Mouse (Mus musculus) liver, embryonic 11.5 days (tissue): ENCODE results near the gene Cd164. TPM values are rescaled to one million over a fixed set of nuclear protein-coding genes. Genes with fewer than 3 reads are reported as not detected.
A peak's percentile ranks its signal among the peaks of the same experiment; 100 is the strongest.

Experiments used
- ATAC-seq: fragments of 200-750 bp; cut with Nextera tagmentation; replicated peaks from 2 replicates; pipeline ENCODE4 v1.8.0; 2017; ENCODE audit warnings: moderate number of reproducible peaks, mild to moderate bottlenecking, moderate TSS enrichment, moderate library complexity; ENCODE audit not compliant: low FRiP score
- DNase-seq: peaks from one replicate; pipeline ENCODE4 v3.0.0-alpha.2; 2017; ENCODE audit warnings: low spot score
- H3K27ac ChIP-seq: fragments of 300-500 bp; sonication (generic); 2 replicates; pipeline ENCODE4 v1.5.1; 2014; ENCODE audit warnings: mild to moderate bottlenecking, low read depth, low read length, control low read depth
- H3K27me3 ChIP-seq: fragments of 300-500 bp; sonication (generic); replicated peaks from 2 replicates; pipeline ENCODE4 v1.6.1; 2014; ENCODE audit warnings: low read length, mixed read lengths; ENCODE audit not compliant: control insufficient read depth, insufficient read depth
- H3K36me3 ChIP-seq: fragments of 300-500 bp; sonication (generic); 2 replicates; pipeline ENCODE4 v1.6.1; 2014; ENCODE audit warnings: mild to moderate bottlenecking, low read length, moderate library complexity, mixed read lengths; ENCODE audit not compliant: control insufficient read depth, insufficient read depth
- H3K4me1 ChIP-seq: fragments of 300-500 bp; sonication (generic); replicated peaks from 2 replicates; pipeline ENCODE4 v1.6.1; 2014; ENCODE audit warnings: low read length, mixed read lengths; ENCODE audit not compliant: control insufficient read depth, insufficient read depth
- H3K4me2 ChIP-seq: fragments of 300-500 bp; sonication (generic); 2 replicates; pipeline ENCODE4 v1.6.1; 2014; ENCODE audit warnings: mild to moderate bottlenecking, control low read depth, moderate library complexity
- H3K4me3 ChIP-seq: fragments of 300-500 bp; sonication (generic); 2 replicates; pipeline ENCODE4 v1.5.1; 2014; ENCODE audit warnings: low read depth, low read length, control low read depth
- H3K9ac ChIP-seq: fragments of 300-500 bp; sonication (generic); 2 replicates; pipeline ENCODE4 v1.6.1; 2014; ENCODE audit warnings: low read depth, low read length, control low read depth
- H3K9me3 ChIP-seq: fragments of 300-500 bp; sonication (generic); 2 replicates; pipeline ENCODE4 v1.6.1; 2016; ENCODE audit warnings: low read length, inconsistent platforms, mixed read lengths; ENCODE audit not compliant: control insufficient read depth
- WGBS: fragments of 180-500 bp; shearing (Covaris S2); extraction: QIAGEN DNeasy Blood & Tissue Kit; methylation state at CpG from one replicate; pipeline ENCODE4 v1.1.7; 2014; 5-methylcytosine and 5-hydroxymethylcytosine counted together
- polyA plus RNA-seq: library from polyadenylated mRNA; unstranded; fragments of >200 nt; fragmentation: Nextera tagmentation; extraction: Ambion mirVana; gene quantifications from 2 replicates; pipeline ENCODE4 v1.2.1, GENCODE M21; 2014

Cd164 gene
- polyA plus RNA-seq, 1 experiment from 2014 or later, result 122 TPM

DNA sequence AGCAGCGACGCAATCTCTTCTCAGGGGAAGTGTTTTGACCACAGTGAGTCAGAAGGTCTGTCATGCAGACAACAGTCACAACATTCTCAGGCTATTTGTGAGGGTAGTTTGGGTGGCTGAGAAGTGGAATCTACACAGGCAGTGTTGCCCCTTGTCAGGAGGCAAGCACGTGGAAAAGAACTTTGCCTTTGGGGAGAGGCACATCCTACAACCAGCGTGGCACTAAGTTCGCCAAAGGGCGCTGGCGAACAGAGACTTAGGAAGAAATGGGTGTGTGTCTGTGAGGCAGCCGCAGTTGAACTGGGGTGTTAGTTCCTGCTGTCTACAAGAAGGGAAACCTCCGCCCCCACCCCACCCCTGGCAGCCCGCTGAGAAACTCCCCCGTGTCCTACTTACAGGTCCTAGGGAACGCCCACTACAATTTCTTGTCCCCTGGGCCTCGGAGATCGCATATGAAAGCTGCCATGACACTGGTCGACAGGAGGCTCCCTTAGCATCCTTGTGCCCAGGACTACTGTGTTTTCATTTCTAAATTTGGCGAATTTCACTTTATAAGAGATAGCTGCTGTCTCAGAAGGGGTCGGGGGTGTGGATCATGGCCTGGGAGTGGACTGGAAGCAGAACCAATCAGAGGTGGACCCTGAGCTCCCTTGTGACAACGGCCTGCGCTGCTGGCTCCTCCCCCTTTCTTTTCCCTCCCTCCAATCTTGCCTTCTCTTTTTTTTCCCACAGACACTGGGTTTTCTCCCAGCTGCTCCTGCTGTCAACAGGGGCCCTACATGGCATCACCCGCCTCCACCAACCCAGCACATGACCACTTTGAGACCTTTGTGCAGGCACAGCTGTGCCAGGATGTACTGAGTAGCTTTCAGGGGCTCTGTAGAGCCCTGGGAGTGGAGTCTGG is 41.7 kb upstream of the Cd164 start:
- DNase-seq (peak; percentile 73), ATAC-seq (peak; percentile 56)
- Histone ChIP-seq H3K9me3 (no peaks in the 10 kb centered on the region), H3K36me3 (no peaks in the 10 kb centered on the region), H3K4me2 (peak overlapping the region; percentile 99), H3K27me3 (no peaks in the 10 kb centered on the region), H3K4me1 (peaks cover 54% of the 10 kb centered on the region), H3K9ac (peak overlapping the region; percentile 67), H3K4me3 (peak overlapping the region; percentile 69), H3K27ac (peak overlapping the region; percentile 73)
- WGBS, result 3% methylated on average over 20 of the region's 20 CpGs

DNA sequence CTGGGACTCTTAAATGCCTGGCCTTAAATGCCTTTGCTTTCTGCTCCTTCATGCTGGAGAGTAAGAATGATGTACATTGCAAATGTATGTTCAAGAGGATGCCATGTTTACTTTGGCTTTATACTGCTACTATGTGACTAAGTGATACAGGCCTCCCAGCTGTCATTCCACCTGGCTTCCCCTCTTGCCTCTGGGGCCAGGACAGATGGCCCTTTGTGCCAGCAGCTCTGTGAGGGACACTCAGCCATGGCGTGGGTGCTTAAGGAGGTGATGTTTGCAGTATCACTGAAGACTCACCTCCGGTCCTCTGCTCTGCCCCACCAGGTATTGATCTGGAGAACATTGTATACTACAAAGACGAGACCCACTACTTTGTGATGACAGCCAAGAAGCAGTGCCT is 39.3 kb upstream of the Cd164 start:
- H3K4me2 ChIP-seq, result no peak overlapping the region
- no peak overlapping the region for H3K27ac ChIP-seq
- H3K9ac ChIP-seq, result no peak overlapping the region
- no peaks in the 10 kb centered on the region for H3K9me3 ChIP-seq
- H3K27me3 ChIP-seq, result no peaks in the 10 kb centered on the region
- DNase-seq (no peak), ATAC-seq (no peak)
- H3K4me1 ChIP-seq, result peaks cover 37% of the 10 kb centered on the region
- peaks cover 12% of the 10 kb centered on the region; the same call in 1 of the 2 replicates for H3K36me3 ChIP-seq
- WGBS, result 89% methylated on average over 3 of the region's 3 CpGs
- H3K4me3 ChIP-seq, result no peak overlapping the region

DNA sequence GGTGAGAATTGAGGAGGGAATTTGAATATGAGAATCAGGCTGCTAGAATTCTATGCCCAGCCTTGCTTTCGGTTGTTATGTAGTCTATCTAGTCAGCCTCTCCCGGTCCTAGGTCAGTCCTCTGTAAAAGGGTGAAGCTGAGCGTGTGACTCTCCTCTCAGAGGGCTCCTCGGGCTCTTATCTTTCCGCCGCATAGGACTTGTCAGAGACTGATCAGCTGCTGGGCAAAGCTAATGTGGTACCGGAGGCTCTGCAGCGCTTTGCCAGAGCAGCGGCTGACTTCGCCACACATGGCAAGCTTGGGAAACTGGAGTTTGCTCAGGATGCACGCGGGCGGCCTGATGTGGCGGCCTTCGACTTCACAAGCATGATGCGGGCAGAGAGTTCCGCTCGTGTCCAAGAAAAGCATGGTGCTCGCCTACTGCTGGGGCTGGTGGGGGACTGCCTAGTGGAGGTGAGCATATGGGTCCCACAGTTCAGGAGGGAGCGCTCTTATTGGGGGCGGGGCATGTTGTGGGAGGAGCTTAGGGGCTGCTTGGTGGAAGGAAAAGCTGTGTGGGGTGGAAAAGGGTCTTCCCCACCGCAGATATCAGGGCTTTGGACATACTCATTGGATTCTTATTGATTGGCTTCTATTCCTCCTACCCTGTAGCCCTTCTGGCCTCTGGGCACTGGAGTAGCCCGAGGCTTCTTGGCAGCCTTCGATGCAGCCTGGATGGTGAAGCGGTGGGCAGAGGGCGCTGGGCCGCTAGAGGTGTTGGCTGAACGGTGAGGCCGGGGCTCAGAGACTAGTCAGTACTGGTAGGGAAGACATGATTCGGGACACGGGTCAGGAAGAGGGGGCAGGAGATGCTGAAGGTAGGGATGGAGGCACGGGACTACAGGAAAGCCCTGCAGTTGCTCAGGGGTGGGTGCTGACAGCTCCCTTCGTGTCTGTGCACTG is 38.0 kb upstream of the Cd164 start:
- Histone ChIP-seq H3K4me2 (peak overlapping the region; percentile 51), H3K4me1 (peaks cover 25% of the 10 kb centered on the region), H3K9me3 (no peaks in the 10 kb centered on the region), H3K36me3 (peaks cover 18% of the 10 kb centered on the region; the same call in 1 of the 2 replicates), H3K27me3 (no peaks in the 10 kb centered on the region), H3K9ac (no peak overlapping the region), H3K4me3 (no peak overlapping the region), H3K27ac (no peak overlapping the region)
- WGBS, result 49% methylated on average over 33 of the region's 33 CpGs
- ATAC-seq (peak; percentile 78), DNase-seq (peak; percentile 56)

DNA sequence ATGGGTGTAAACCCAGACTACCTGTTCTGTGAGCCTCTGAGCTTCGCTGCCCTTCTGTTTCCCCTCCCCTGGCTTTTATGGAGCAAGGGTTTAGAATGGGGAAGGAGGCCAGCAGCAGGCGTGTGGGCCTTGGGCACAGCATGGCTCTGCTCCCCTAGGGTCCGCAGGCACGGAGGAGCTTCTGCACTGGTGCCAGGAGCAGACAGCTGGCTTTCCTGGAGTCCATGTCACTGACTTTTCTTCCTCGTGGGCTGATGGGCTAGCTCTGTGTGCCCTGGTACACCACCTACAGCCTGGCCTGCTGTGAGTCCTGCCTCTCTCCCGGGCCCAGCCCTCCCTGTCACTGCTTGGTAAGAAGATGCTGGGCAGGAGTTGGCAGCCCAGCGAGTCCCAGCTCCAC is 36.8 kb upstream of the Cd164 start:
- no peak overlapping the region for H3K27ac ChIP-seq
- H3K9me3 ChIP-seq, result no peaks in the 10 kb centered on the region
- 86% methylated on average over 7 of the region's 7 CpGs for WGBS
- H3K4me1 ChIP-seq, result peaks cover 20% of the 10 kb centered on the region
- H3K4me2 ChIP-seq, result no peak overlapping the region
- no peak overlapping the region for H3K4me3 ChIP-seq
- peaks cover 21% of the 10 kb centered on the region for H3K36me3 ChIP-seq
- ATAC-seq, result no peak
- no peak for DNase-seq
- no peak overlapping the region for H3K9ac ChIP-seq
- H3K27me3 ChIP-seq, result no peaks in the 10 kb centered on the region

DNA sequence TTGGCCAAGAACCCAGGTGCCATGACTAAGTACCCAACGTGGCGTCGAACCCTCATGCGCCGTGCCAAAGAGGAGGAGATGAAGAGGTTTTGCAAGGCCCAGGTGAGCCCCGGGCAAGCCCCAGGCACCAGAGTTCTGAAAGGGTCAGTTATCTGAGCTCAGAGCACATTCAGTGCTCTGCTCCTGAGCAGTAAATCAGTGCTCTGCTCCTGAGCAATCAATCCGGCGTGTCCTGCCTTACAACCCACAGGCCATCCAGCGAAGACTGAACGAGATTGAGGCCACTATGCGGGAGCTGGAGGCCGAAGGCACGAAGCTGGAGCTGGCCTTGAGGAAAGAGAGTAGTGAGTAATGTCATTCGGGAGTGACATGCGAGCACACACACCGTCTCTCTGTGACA is 33.4 kb upstream of the Cd164 start:
- peaks cover 25% of the 10 kb centered on the region for H3K36me3 ChIP-seq
- no peak overlapping the region for H3K27ac ChIP-seq
- ATAC-seq (no peak), DNase-seq (no peak)
- no peaks in the 10 kb centered on the region for H3K27me3 ChIP-seq
- H3K9me3 ChIP-seq, result no peaks in the 10 kb centered on the region
- WGBS, result 93% methylated on average over 16 of the region's 16 CpGs
- no peak overlapping the region for H3K9ac ChIP-seq
- no peak overlapping the region for H3K4me3 ChIP-seq
- H3K4me1 ChIP-seq, result peaks cover 17% of the 10 kb centered on the region
- H3K4me2 ChIP-seq, result no peak overlapping the region

DNA sequence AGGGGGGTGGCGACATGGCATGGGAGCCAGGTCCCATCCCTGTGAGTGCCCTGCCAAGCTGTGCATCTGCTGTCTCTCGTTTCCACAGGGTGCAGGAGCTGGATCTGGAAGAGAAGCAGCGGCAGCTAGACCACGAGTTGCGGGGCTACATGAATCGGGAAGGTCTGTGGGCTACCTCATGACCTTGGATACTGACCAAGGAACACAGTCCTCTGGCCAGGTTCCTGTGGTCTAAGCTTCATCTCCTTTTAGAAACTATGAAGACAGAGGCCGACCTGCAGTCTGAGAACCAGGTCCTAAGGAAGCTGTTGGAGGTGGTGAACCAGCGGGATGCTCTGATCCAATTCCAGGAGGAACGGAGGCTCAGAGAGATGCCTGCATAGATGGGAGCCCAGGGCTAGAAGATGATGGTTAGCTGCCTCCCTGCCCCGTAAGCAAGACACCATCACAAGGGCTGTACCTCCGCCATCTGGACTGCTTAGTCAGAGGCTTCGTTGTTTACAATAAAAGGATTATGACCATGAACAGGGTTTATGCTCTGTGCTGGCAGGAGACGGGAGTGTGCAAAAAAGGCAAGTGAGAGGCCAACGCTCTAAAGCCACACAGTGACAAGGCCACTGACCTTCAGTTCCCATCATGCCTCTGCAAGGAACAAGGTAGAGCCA is 32.6 kb upstream of the Cd164 start:
- H3K36me3 ChIP-seq, result peaks cover 25% of the 10 kb centered on the region
- H3K4me1 ChIP-seq, result peaks cover 9% of the 10 kb centered on the region; the same call in 1 of the 2 replicates
- H3K9me3 ChIP-seq, result no peaks in the 10 kb centered on the region
- no peak overlapping the region for H3K4me2 ChIP-seq
- no peak overlapping the region for H3K4me3 ChIP-seq
- ATAC-seq, result no peak
- H3K27me3 ChIP-seq, result no peaks in the 10 kb centered on the region
- WGBS, result 86% methylated on average over 14 of the region's 14 CpGs
- no peak for DNase-seq
- no peak overlapping the region for H3K9ac ChIP-seq
- no peak overlapping the region for H3K27ac ChIP-seq

DNA sequence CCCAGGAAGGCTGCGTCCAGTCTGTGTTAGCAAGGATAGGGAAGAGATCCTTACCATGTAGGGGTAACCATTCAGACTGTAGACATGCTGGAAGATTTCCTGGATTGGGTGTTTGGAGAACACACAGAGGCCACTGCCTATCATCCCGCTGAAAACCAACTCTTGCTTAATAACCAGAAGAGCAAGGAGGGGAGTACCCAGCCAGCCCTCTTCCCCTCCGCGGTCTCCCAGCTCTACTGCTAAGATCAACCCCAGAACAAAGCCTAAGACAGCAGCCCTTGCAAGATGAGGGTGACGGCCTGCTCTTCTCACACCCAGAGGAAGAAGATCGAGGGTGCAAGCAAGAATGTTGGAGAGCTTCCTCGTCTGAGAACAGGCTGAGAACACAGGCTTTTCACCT is 30.3 kb upstream of the Cd164 start:
- Histone ChIP-seq H3K4me3 (peak overlapping the region; percentile 71), H3K4me2 (peak overlapping the region; percentile 99), H3K4me1 (0 out of 2 replicates have a peak, but pooled peaks cover 9% of the 10 kb centered on the region), H3K27ac (no peak overlapping the region), H3K27me3 (no peaks in the 10 kb centered on the region), H3K9ac (no peak overlapping the region), H3K9me3 (no peaks in the 10 kb centered on the region), H3K36me3 (peaks cover 19% of the 10 kb centered on the region)
- 39% methylated on average over 7 of the region's 7 CpGs for WGBS
- ATAC-seq (no peak), DNase-seq (no peak)

DNA sequence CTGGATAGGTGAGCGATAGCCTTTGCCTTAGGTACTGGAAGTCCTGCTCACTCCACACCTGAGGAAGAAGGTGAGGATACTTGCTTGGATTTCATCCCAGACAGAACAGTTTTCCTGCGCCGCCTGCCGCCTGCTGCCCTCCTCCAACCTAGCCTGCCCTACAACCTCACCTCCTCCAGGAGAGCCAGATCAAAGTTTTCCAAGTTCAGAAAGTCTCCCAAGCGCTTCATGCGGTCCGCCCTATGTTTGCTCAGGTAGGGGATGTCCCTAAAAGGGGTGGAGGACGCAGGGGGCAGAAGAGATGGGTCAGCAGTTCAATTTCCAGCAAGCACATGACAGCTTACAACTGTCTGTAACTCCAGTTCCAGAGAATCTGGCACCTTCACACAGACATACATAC is 29.9 kb upstream of the Cd164 start:
- Histone ChIP-seq H3K36me3 (peaks cover 15% of the 10 kb centered on the region), H3K9me3 (no peaks in the 10 kb centered on the region), H3K9ac (peak overlapping the region; percentile 77; the same call in 1 of the 2 replicates), H3K4me1 (0 out of 2 replicates have a peak, but pooled peaks cover 9% of the 10 kb centered on the region), H3K4me3 (peak overlapping the region; percentile 71), H3K4me2 (peak overlapping the region; percentile 99), H3K27me3 (no peaks in the 10 kb centered on the region), H3K27ac (no peak overlapping the region)
- 50% methylated on average over 8 of the region's 8 CpGs for WGBS
- DNase-seq (no peak), ATAC-seq (no peak)
